Mouse (Mus musculus) forebrain, embryonic 11.5 days (tissue): Measurements from ENCODE around the gene Tmcc2. TPM values are rescaled to one million over a fixed set of nuclear protein-coding genes. Genes with fewer than 3 reads are reported as not detected.

ENCODE experiments used
- ATAC-seq: fragments of 200-750 bp; cut with Nextera tagmentation; replicated peaks from 2 replicates; pipeline ENCODE4 v1.8.0; 2017; ENCODE audit warnings: moderate TSS enrichment; ENCODE audit not compliant: low FRiP score
- DNase-seq: peaks from one replicate; pipeline ENCODE4 v3.0.0-alpha.2; 2017; ENCODE audit warnings: low spot score
- H3K27ac ChIP-seq: fragments of 300-500 bp; sonication (generic); 2 replicates; pipeline ENCODE4 v1.5.1; 2014; ENCODE audit warnings: low read depth, low read length
- H3K27me3 ChIP-seq: fragments of 300-500 bp; sonication (generic); 2 replicates; pipeline ENCODE4 v1.6.1; 2014; ENCODE audit warnings: mild to moderate bottlenecking, low read length, mixed read lengths; ENCODE audit not compliant: control insufficient read depth, insufficient read depth
- H3K36me3 ChIP-seq: fragments of 300-500 bp; sonication (generic); 2 replicates; pipeline ENCODE4 v1.6.1; 2014; ENCODE audit warnings: mild to moderate bottlenecking, low read length, moderate library complexity, mixed read lengths; ENCODE audit not compliant: control insufficient read depth, insufficient read depth
- H3K4me1 ChIP-seq: fragments of 300-500 bp; sonication (generic); replicated peaks from 2 replicates; pipeline ENCODE4 v1.6.1; 2014; ENCODE audit warnings: low read length, mixed read lengths; ENCODE audit not compliant: control insufficient read depth, insufficient read depth
- H3K4me2 ChIP-seq: fragments of 300-500 bp; sonication (generic); 2 replicates; pipeline ENCODE4 v1.6.1; 2014; ENCODE audit warnings: low read depth, mild to moderate bottlenecking, low read length, moderate library complexity, mixed read lengths; ENCODE audit not compliant: severe bottlenecking
- H3K4me3 ChIP-seq: fragments of 300-500 bp; sonication (generic); 2 replicates; pipeline ENCODE4 v1.5.1; 2014; ENCODE audit warnings: low read depth, low read length
- H3K9ac ChIP-seq: fragments of 300-500 bp; sonication (generic); 2 replicates; pipeline ENCODE4 v1.6.1; 2014; ENCODE audit warnings: low read length
- H3K9me3 ChIP-seq: fragments of 300-500 bp; sonication (generic); 2 replicates; pipeline ENCODE4 v1.6.1; 2016; ENCODE audit warnings: low read length, mixed read lengths; ENCODE audit not compliant: control insufficient read depth
- WGBS: fragments of 180-500 bp; shearing (Covaris S2); extraction: QIAGEN DNeasy Blood & Tissue Kit; methylation state at CpG from one replicate; pipeline ENCODE4 v1.1.7; 2014; 5-methylcytosine and 5-hydroxymethylcytosine counted together
- polyA plus RNA-seq: library from polyadenylated mRNA; unstranded; fragments of >200 nt; fragmentation: Nextera tagmentation; extraction: Ambion mirVana; gene quantifications from 2 replicates; pipeline ENCODE4 v1.2.1, GENCODE M21; 2014

The Tmcc2 gene
- polyA plus RNA-seq, 1 experiment from 2014 or later, result 16.1 TPM

DNA sequence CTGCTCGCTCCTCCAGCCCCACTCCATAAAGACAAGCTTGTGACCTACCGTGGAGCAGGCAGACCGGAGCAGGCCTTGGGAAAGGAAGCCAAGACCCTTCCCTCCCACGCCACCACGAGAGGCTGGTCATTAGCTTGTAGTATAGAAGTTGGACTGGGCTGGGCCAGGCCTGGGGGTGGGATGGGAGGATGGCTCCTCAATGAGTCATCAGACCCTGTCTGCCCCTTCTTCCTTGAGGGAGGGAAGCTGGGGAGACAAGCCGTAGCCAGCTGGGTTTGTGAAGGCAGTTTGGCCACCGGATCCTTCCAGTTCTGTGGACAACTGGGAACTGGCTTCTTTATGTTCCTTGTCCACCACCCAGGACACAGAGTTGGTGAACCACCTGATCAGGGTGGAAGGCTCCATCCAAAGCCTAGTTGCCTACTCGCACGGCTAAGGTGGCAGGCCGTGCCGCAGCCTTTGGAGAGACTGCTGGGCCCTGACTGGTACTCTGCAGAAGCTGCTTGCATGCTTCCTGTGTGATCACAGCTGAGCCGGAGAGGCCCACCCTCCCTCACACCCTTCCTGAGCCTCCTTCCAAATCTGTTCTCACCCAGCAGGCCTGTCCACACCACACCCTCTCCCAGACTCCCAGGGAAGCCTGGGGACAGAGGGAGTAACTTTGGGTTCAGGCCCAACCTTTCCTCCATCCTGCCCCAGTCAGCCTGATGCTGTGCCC is 44.8 kb downstream of the Tmcc2 start:
- DNase-seq, result no peak
- Histone ChIP-seq H3K4me2 (no peak overlapping the region), H3K4me3 (no peak overlapping the region), H3K27ac (no peak overlapping the region), H3K9me3 (no peaks in the 10 kb centered on the region), H3K27me3 (no peaks in the 10 kb centered on the region), H3K9ac (no peak overlapping the region), H3K4me1 (no peaks in the 10 kb centered on the region), H3K36me3 (no peaks in the 10 kb centered on the region)
- WGBS, result 89% methylated on average over 12 of the region's 12 CpGs
- ATAC-seq, result no peak

DNA sequence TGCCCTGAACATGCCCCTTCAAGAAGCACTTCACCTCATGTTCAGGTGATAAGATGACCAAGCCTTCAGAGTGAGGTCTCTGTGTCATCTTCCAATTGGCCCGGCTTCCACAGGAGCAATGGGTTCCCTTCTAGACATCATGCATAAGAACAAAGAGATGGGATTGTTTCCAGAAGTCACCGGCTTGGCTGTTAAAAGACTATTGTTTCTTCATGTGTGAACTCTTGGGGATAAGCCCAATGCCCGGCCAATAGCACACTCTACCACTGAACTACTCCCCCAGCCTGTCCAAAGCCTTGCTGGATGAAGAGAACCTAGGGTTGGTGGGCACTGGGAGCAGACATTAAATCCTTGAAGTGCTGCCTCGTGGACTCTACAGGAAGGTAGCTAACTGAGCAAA is 45.6 kb downstream of the Tmcc2 start:
- H3K36me3 ChIP-seq, result no peaks in the 10 kb centered on the region
- ATAC-seq (no peak), DNase-seq (no peak)
- H3K27me3 ChIP-seq, result no peaks in the 10 kb centered on the region
- H3K4me2 ChIP-seq, result no peak overlapping the region
- no peak overlapping the region for H3K27ac ChIP-seq
- H3K9me3 ChIP-seq, result no peaks in the 10 kb centered on the region
- WGBS, result 86% methylated on average over 4 of the region's 4 CpGs
- no peak overlapping the region for H3K9ac ChIP-seq
- no peak overlapping the region for H3K4me3 ChIP-seq
- no peaks in the 10 kb centered on the region for H3K4me1 ChIP-seq

DNA sequence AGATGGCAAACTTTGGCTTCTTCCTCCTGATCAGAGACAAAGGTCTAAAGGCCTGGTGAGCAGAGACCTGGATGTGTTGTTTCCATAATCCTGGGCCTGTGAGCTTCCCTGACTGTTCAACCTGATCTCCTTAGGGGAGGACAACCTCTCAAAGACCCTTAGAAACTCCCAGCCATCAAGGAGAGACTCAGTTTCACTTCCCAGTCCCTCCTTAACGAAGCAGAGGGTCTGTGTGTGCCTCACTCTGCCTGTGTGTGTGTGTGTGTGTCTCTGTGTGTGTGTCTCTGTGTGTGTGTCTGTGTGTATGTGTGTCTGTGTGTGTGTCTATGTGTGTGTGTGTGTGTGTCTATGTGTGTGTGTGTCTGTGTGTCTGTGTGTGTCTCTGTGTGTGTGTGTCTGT is 47.4 kb downstream of the Tmcc2 start:
- Histone ChIP-seq H3K4me3 (no peak overlapping the region), H3K4me2 (no peak overlapping the region), H3K27me3 (no peaks in the 10 kb centered on the region), H3K9me3 (no peaks in the 10 kb centered on the region), H3K9ac (no peak overlapping the region), H3K4me1 (no peaks in the 10 kb centered on the region), H3K27ac (no peak overlapping the region), H3K36me3 (no peaks in the 10 kb centered on the region)
- 82% methylated on average over 1 of the region's 1 CpGs for WGBS
- DNase-seq (no peak), ATAC-seq (no peak)

DNA sequence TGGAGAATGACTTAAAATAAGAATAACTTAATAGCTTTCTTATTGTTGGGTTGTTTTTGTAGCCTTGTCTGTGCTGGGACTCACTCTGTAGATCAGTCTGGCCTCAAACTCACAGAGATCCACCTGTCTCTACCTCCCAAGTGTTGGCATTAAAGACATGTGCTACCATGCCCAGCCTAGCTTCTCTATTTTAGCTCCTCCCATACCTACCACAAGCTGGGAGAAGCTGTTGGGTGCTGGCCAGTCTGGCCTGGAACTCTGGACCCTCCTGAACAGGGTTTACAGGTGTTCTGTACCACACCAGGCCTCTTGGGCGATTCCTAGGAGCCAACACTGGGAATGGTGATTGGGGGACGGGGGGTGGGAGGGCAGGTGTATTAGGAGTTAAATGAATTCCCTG is 47.9 kb downstream of the Tmcc2 start:
- Histone ChIP-seq H3K36me3 (no peaks in the 10 kb centered on the region), H3K4me3 (no peak overlapping the region), H3K9ac (no peak overlapping the region), H3K27ac (no peak overlapping the region), H3K4me2 (no peak overlapping the region), H3K4me1 (no peaks in the 10 kb centered on the region), H3K27me3 (no peaks in the 10 kb centered on the region), H3K9me3 (no peaks in the 10 kb centered on the region)
- WGBS, result 82% methylated on average over 2 of the region's 2 CpGs
- ATAC-seq (no peak), DNase-seq (no peak)

DNA sequence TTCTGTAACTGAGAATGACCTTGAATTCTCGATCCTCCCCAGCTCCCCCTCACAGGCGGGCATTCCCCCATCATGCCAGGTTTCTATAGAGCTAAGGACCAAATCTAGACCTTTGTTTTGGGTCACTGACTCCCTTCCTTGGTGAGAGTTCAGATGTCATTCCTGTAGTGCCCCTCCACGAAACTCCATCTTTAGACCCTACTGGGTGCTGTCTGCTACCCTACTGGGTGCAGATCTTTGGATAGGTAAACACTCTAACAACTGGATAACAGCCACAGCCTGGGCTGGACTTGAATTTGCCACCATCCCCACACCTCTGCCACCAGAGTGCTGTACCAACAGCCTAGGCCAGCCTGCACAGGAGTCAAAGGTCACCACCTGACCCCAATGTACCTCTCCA is 48.6 kb downstream of the Tmcc2 start:
- H3K9me3 ChIP-seq, result no peaks in the 10 kb centered on the region
- WGBS, result 66% methylated on average over 3 of the region's 3 CpGs
- H3K4me3 ChIP-seq, result no peak overlapping the region
- ATAC-seq, result no peak
- H3K4me1 ChIP-seq, result no peaks in the 10 kb centered on the region; the same call in 1 of the 2 replicates
- H3K9ac ChIP-seq, result no peak overlapping the region
- no peaks in the 10 kb centered on the region for H3K27me3 ChIP-seq
- no peaks in the 10 kb centered on the region for H3K36me3 ChIP-seq
- DNase-seq, result no peak
- H3K27ac ChIP-seq, result no peak overlapping the region
- H3K4me2 ChIP-seq, result no peak overlapping the region

DNA sequence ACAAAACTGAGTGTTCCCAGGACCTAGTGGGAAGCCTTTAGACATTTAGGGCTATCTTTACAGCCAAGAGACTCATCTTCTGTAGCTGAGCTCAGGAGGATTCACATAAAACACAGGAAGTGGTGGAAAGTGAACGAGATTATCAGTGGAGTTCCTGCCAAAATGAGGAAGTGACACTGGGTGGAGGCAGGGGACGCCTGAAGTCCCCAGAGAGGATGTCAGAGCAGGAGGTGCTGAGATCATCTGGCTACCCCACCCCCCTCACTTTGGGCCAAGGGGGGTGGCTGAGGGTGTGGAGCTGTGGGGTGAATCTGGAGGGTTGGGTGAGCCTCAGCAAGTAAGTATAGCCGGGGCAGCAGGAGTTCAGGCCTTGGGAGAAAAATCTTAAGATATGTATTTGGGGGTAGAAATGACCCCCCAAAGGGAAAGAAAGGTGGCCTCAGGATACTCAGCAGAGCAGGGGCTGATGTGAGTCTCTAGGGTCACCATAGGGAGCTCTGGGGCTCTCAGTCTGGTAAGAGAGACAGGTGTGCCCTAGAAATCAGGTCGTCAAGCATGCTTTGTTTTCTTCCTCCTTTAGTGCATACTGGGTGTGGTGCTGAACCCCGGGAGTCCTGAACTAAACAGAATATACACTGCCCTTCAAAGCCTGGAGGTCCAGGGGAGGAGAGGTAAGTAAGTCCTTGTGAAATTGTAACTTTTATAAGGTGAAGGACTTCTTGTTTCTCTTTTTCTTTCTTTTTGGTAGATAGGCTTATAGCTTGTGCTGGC is 49.2 kb downstream of the Tmcc2 start:
- Histone ChIP-seq H3K9me3 (no peaks in the 10 kb centered on the region), H3K4me2 (no peak overlapping the region), H3K4me1 (peaks cover 5% of the 10 kb centered on the region; the same call in 1 of the 2 replicates), H3K27me3 (no peaks in the 10 kb centered on the region), H3K36me3 (no peaks in the 10 kb centered on the region), H3K9ac (no peak overlapping the region), H3K4me3 (no peak overlapping the region), H3K27ac (no peak overlapping the region)
- no peak for DNase-seq
- no peak for ATAC-seq
- 67% methylated on average over 5 of the region's 5 CpGs for WGBS

DNA sequence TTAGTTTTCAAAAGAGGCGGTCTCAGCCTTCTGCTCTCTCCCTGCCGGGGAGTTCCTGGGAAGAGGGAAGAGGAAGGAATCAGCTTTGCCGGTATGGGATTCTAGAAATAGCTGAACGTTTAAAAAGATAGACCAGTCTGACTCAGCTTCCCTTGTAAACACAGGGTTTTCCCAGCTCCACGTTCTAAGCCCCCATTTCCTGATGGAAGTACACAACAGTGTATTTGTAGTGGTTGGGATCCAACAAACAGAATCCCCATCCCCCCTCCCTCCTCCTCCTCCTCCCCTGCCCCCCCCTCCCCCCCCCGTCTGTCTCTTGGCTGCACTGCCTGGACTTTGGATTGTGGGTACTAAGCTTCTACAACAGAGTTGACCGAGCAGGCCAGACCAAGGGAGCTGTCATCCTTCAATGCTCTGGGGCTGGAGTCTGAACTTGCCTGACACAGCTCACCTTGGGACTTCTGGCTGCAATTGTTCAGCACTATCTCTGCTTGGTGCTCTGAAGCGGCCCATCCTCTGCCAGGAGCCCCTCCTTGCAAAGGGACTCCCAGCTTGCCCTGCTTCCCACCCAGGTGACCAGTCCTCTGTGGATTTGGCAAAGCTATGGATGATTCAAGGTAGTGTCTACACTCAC is 52.9 kb downstream of the Tmcc2 start:
- 56% methylated on average over 8 of the region's 8 CpGs for WGBS
- no peak overlapping the region for H3K27ac ChIP-seq

DNA sequence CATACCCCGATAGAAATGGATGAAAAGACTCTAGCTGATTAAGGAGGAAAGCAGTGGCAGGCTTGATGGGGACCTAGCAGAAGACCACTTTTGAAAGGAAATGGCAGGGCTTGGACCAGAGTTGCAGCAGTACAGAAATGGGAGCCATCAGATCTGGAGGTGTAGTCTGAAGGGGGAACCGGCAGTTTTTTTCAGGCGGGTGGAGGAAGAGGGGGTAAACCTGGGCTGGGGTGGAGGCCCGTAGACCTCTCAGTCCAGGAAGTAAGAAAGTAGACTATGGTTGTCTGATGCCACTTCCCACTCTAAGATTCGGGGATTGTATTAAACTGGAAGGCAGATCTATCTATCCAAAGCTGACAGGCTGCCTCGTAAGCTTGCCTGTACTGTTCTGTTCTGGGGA is 54.2 kb downstream of the Tmcc2 start:
- no peak overlapping the region for H3K4me3 ChIP-seq
- no peak overlapping the region for H3K4me2 ChIP-seq
- 66% methylated on average over 6 of the region's 6 CpGs for WGBS
- H3K4me1 ChIP-seq, result peaks cover 46% of the 10 kb centered on the region
- ATAC-seq (no peak), DNase-seq (no peak)
- H3K9me3 ChIP-seq, result no peaks in the 10 kb centered on the region
- H3K27ac ChIP-seq, result no peak overlapping the region
- no peaks in the 10 kb centered on the region; the same call in 1 of the 2 replicates for H3K36me3 ChIP-seq
- H3K27me3 ChIP-seq, result no peaks in the 10 kb centered on the region
- H3K9ac ChIP-seq, result 0 out of 2 replicates have a peak overlapping the region, but pooled peaks have one; percentile 12

More for the DNA sequence above, 52.9 kb downstream of the Tmcc2 start:
- Histone ChIP-seq H3K4me3 (no peak overlapping the region), H3K4me1 (peaks cover 36% of the 10 kb centered on the region), H3K9ac (no peak overlapping the region), H3K36me3 (no peaks in the 10 kb centered on the region), H3K27me3 (no peaks in the 10 kb centered on the region), H3K4me2 (no peak overlapping the region), H3K9me3 (no peaks in the 10 kb centered on the region)
- ATAC-seq, result no peak
- DNase-seq, result no peak
